Mouse (Mus musculus) frontal cortex, adult (tissue): Measurements from ENCODE around the gene Gfer.
"Not testable (repeated sequence)": the region's sequence is repeated elsewhere in the genome, so short reads cannot be mapped to it uniquely, and the experiment has no call there.

Experiments
- ATAC-seq: cut with Nextera tagmentation; 2 replicates; pipeline ENCODE4 v1.9.2; 2017; ENCODE audit warnings: mild to moderate bottlenecking, moderate library complexity, mixed read lengths; ENCODE audit not compliant: low TSS enrichment

Gene Gfer

DNA sequence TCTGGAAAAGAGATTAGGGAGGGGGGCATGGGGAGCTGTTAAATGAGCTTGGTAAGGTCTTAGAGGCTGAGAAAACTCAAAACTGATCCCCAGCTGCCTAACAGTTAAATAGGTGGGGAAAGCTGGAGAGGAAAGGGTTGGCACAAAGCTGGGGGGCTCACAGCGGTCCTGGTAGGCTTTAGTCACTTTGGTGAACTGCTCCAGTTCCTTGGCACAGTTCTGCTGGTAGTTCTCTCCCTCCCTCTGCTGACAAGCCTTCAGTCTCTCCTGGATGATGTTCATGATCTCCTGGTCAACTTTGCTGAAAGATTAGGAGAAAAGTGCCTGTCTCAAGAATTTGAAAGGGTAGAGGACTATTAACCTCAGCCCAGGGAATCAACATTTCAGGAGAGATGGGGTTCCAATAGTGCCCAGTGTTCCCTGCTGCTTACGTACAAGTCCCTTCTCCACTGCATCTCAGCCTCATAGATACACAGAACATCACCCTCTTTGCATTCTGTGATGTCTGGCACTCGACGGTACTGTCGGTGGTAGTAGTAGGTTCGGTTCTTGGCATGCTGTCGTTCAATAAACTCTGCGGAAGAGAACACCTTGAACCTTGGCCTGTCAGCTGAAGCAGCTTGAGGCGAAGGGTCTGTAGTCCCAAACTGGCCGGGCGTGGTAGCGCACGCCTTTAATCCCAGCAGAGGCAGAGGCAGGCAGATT lies 26.4 kb upstream of the Gfer start:
- no peak for ATAC-seq

DNA sequence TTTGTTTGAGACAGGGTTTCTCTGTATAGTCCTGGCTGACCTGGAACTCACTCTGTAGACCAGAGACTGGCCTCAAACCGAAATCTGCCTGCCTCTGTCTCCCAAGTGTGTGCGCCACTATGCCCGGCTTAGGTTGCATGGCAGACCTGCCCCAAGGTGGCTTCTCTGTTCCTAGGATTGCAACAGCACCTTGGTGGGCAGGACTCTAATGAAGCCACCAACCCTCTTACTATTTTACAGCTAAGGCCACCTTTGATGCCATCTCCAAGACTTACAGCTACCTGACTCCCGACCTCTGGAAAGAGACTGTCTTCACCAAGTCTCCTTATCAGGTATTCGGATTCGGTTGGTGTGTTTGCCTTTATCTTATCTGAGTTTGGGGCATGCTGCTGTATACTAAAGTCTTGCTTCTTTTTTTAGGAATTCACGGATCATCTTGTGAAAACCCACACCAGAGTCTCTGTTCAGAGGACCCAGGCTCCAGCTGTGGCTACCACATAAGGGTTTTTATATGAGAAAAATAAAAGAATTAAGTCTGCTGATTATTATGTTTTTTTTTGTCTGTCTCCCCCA lies 25.5 kb upstream of the Gfer start:
- not testable (repeated sequence) for ATAC-seq

DNA sequence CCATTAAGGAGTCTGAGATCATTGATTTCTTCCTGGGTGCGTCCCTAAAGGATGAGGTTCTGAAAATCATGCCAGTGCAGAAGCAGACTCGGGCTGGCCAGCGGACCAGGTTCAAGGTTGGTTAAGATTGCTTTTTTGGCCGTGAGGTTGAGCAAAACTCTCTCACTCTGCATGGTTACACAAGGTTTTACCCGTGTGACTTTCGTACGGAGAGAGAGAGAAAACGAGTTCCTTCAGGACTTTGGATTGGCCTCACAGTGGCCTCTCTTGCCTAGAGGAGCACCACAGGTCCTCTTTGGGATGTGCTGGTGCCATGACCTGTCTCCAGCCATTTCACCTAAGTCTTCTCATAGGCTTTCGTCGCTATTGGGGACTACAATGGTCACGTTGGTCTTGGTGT lies 24.7 kb upstream of the Gfer start:
- ATAC-seq: not testable (repeated sequence)

DNA sequence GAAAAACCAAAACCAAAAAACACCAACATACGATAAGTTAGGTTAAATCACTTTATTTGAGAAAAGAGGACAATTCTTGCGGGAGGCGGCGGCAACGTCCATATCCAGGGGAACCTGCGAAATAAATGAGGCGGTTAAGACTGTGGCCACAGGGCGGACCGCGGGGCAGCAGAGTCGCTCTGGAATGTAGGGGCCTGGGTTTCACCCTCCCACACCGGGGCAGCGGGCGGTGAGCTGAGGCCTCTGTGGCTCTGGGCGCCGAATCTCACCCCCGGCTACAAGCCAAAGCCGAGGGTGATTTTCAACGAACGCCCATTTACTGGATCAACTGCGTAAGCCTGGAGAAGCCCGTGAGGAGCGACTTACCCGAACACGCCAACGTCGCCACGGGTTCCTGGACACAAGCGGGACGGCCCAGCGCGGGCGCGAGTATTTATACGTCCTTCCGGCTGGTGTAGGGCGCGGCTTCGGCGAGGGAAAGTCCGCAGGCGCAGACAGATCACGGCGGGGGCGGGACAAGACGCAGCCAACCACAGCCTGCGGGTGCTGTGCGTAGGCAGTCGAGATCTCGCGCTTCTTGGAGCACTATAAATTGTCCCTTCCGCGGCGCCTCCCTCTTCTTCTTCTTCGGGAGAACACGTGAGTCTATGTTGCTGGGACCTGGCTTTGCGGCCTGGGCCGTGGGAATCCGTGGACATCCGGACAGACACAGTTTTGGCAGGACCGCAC lies 23.7 kb upstream of the Gfer start:
- ATAC-seq: peak; percentile 93

DNA sequence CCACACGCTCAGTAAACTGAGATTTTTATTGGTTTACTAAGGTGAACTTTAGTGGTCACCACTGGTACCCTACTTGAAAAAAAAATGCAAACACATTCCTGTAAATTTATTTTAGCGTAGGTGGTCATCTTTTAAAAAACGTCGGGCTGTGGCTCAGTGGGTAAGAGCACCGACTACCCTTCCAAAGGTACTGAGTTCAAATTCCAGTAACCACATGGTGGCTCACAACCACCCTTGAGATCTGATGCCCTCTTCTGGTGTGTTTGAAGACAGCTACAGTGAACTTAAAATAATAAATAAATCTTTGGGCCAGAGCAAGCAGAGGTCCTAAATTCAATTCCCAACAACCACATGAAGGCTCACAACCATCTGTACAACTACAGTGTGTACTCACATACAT lies 23.0 kb upstream of the Gfer start:
- ATAC-seq: not testable (repeated sequence)

DNA sequence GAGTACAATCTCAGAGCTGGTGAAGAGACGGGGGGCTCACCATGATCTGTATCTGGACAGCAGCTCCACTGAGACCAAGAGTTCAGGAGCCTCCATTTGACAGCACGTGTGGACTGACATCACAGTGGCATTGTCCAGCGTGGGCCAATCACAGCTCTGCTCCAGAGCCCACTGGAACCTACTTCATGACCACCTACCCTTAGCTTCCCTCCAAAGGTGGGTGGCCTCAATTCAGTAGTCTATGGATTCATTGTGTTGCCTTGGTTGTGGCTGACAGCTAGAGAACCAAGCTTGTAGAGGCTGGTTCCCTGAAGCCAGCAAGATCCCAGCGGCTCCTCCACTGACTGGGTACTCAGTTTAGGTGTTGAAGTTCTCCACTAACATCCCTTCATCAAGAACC lies 22.0 kb upstream of the Gfer start, which contains the start of the genes Rnf151 and Rps2:
Gene Rnf151, minus strand, starts transcription at position 121 of the 400 bp plus-strand sequence.
Gene Rps2, plus strand, starts transcription at position 174 of the 400 bp plus-strand sequence.
- no peak for ATAC-seq

DNA sequence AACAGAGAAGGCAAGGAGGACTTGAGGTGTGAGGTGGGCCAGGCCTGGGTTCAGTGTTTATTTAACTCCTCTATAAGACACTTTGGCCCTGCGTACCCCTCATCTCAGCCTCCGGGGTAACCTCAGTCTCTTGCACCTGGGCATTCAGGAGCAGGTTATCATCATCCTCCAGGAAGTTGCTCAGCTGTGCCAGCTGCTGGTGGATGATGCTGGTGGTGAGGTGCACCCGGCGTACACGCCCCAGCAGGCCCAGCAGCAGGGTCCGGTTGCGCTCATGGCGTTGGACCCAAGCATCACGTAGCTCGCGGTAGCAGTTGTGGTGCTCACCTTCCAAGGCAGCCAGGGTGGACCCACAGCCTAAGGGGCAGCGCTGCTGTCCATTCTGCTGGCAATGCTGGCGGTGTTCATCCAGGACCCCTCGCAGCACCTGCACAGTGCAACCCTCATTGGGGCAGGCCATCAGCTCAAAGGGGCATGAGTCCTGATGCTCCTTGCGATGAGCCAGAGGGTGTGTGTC lies 20.3 kb upstream of the Gfer start:
- no peak for ATAC-seq

DNA sequence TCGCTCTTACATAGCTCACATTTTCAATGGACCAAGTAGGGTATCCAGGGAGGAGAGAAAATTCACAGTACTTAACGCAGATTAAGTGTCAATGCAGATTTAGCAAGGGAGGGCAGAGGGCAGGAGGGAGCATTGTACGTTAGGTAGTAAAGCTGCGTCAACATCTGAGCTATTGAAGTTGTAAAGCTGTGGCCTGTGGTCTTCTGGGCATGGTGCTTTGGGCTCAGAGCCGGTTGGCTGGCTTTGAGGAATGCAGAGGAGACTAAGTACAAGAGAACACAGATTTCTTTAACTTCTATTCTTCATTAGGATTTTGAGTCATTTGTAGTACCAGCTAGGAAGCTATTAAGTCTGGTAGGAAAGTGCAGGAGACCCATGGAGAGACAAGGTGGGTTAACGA lies 19.6 kb upstream of the Gfer start:
- ATAC-seq: no peak

DNA sequence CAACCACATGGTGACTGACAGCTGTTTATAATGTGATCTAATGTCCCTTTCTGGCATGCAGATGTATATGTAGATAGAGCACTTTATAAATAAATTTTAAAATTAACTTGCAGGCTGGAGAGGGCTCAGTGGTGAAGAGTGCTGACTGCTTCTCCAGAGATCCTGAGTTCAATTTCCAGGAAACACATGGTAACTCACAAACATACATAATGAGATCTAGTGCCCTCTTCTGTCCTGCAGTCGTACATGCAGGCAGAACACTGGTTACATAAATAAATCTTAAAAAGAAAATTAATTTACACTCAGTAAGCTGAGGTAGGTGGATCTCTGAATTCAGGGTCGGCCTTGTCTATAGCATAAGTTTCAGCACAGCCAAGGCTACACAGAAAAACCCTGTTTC lies 12.7 kb upstream of the Gfer start:
- no peak for ATAC-seq

DNA sequence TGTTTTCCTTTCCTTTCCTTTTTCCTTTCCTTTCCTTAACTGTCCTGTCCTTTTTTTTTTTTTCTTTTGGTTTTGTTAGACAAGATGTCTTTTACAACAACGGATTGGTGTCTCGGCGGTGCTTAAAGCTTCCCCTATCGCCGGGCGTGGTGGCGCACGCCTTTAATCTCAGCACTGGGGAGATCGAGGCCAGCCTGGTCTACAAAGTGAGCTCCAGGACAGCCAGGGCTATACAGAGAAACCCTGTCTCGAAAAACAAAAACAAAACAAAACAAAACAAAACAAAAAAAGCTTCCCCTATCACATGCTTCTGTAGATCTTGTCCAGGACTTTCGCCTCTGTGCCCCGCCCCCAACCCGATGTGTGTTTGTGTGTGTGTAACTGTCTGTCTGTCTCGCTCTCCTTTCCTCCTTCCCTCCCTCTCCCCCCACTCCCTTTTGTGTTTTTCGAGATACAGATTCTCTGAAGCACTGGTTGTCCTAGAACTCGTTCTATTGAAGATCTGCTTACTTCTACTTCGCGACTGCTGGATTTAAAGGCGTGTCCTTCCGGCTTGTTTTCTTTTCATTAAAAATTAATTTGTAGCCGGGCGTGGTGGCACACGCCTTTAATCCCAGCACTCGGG lies 12.0 kb upstream of the Gfer start:
- ATAC-seq: peak; percentile 45; the same call in 1 of the 2 replicates

DNA sequence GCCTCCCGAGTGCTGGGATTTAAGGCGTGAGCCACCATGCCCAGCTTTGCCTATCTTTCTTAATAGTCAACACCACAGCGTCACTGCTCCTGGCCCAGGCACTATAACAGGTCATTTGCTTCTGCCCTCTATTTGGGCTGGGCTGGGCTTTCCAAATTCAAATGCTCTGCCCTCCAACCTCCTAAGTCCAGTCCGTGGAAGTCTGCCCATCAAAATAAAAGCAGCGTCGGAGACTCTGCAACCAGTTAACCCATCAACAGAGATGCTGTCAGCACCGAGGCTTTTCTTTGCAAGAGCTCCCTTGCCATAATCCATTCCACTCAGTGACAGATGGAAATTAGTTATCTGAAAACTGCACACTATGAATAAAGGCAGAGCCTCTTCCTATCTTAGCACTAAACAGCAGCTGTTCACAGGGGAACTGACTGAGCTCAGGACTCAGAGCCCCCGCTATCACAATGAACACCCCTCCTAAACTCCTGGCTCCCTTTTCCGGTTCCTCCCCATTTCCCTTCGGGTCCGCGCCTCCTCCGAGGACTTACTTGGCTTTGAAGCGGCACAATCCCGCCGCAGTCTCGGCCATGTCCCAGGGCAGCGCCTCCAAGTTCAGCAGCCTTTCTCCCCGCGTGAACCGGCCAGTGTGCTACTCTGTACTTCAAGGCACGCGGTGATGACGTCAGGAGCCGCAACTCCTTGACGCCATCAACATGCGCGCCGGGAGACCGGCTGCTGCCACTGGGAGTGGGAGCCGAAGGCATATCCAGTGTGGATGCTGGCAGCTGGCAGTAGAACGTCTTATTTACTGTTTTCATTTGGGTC lies 11.2 kb upstream of the Gfer start, which contains the start of gene Tbl3:
Gene Tbl3, minus strand, starts transcription at position 679 of the 819 bp plus-strand sequence.
- peak; percentile 74; the same call in 1 of the 2 replicates for ATAC-seq

DNA sequence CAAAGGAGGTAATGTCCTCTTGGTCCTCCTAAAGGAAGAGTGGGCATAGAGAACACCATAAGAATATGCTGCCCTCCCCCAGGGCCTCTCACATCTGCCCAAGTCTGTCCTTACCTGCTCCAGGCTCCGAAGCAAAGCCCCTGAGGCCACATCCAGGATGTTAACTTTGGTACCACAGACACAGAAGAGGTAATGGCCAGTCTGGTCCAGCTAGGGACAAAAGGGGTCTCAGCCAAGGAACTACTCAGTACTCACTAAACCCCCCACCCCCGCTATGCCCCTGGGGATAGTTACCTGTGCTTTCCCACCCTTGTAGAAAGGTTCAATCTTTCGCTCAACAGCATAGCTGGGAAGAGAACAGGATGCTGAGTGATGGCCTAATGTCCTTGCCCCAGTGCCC lies 9.9 kb upstream of the Gfer start:
- ATAC-seq: no peak

DNA sequence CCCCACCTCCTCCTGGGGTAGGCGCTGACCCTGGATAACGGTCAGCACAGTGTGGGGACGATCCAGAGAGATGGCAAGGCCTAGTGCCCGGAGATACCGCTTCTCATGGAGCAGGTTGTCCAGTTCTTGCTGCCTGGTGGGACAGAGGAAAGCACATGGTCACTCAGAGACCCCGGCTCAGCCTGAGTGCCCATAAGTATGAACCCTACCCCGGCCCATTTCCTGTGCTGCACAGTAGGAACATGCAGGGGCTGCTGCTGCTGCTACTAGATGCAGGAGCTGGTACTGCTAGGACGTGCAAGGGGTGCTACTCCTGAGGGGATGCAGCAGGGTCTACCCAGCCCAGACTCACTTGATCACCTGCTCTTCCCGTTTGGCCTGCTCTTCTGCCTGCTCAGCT lies 5.3 kb upstream of the Gfer start:
- no peak for ATAC-seq

DNA sequence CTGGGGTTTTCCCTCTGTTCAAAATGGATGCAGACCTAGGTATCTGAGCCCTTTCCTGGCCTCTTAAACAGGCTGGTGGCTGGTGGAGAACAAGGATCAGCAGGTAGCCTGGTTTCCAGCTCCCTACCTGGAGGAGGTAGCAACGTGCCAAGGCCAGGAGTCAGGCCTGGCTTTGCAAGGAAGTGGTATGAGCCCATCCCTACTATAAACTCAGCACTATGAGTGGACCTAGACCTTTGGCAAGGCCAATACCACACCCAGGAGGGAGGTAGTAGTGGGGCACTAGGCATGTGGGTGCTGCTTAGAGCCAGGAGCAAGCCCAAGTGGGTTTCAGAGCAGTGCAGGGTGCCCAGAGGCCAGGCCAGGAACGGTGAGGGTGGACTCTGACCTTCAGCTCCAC lies 3.5 kb upstream of the Gfer start:
- no peak for ATAC-seq

DNA sequence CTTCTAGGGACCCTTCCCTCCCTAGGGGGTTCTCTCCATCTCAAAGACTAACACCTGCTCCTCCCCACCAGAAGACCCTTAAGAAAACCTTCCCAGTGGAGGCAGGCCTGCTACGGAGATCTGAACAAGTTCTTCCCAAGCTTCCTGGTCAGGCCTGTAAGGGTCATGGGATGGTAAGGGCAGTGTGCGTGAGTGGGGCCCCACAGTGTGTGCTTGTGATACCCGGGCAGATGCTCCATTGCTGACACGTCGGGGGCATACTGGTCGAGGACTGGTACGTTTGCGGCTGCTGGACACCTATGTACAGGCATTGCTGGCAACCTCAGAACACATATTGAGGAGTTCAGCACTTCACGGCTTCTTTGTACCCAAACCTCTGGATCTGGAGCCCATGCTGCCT lies 2.8 kb upstream of the Gfer start:
- ATAC-seq: no peak

DNA sequence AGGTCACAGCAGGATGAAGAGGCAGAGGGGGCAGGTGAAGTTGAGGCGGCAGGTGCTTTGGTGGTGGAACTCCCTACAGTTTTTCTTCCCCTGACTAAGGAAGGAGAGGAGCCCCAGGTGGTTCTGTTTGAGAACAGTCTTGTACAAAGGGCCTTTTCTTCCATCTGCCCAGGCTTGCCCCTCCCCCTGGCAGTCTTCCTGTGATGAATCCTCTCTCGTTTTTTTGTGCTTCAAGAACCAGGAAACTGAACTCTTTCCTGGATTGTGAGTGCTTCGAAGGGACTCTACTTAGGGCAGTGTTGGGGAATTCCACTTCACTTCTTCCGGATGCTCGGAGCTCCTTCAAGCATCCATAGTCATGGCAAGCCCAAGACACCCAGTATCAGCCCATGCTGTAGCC lies 2.0 kb upstream of the Gfer start:
- ATAC-seq: no peak

DNA sequence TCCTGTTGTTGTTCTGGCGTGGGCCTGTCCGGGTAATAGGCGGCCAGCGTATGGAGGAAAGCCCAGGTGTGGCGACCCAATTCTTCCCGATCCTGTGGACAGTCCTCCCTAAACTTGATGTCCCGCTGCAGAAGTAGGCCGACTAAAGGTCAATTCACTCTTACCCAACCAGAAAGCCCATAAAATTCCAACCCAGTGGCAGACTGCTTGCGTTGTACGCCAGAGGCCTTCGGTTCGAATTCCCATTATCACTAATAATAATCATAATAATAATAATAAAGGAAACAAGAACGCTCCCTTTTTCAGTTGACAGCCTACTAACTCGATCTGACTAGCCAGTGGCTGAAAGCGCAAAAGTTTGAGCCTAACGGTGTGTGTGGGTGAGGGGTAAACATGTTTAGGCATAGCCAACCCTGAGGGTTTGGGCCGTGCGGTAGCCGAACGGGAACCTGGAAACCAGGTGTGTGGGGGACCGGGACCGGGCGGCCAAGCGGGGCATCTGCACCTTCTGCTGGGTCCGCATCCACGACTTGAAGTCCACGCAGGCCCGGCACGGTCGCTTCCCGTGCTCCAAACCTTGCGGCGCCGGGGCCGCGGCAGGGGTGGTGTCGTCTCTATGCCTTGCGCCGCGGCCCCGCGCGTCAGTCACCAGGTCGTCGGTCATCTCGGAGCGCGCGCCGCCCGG lies 488 bp downstream of the Gfer start:
- ATAC-seq: peak; percentile 5; the same call in 1 of the 2 replicates

DNA sequence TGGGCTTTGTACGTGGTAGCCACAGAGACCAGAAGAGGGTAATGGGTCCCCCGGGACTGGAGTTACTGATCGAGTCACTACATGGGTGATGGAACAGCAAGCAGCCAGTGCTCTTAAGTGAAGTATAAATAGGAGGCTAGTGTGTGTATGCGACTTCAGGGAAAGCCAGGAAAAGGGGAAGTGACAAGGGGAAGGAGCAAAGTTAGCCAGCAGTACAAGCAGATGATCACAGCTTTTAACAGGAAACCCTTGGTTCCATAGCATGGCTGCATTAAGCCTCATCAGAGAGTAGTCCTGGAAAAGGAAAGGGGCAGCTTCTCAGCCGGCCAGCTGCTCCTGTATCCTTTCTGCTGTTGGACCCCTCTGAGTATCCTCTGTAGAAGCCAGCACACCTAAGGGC lies 3.6 kb downstream of the Gfer start:
- no peak for ATAC-seq

DNA sequence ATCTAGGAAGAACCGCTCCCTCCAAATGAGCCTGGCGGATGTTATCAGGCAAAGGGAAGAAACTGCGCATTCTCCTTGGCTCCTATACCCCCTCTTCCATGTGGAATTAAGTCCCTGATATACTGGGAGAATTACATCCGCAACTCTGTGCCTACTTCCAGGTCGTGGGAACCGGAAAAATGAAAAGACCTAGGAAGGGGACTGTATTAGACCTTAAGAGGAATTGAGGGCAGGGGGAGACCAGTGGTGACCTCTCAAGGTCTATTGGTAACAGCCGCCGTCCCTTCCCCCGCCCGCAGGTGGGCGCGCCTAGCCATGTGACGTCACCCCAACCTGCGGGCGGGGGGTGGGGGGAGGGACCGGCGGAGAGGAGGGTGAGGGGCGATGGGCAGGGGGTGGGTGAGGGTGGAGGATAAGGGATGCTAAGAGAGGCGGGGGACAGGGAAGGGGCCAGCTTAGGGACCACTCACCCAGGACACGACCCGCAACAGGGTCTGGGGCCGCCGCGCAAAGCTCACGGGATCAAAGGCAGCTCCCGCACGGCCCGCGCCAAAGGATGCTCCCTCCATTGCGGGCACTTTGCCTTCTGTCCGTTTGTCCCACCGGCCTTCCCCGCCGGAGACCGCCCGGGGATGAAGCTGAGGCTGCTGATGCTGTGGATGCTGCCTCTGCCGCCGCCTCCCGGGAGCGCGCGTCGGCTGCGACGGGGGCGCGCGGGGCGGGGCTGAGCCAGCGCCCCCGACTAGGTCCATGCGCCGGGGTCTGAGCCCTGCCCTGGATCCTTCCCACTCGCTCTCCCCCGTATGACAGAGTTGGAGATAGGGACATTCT lies 6.5 kb downstream of the Gfer start, which contains the start of gene Syngr3:
Gene Syngr3, minus strand, starts transcription at position 705 of the 831 bp plus-strand sequence.
- ATAC-seq: peak; percentile 51; the same call in 1 of the 2 replicates

DNA sequence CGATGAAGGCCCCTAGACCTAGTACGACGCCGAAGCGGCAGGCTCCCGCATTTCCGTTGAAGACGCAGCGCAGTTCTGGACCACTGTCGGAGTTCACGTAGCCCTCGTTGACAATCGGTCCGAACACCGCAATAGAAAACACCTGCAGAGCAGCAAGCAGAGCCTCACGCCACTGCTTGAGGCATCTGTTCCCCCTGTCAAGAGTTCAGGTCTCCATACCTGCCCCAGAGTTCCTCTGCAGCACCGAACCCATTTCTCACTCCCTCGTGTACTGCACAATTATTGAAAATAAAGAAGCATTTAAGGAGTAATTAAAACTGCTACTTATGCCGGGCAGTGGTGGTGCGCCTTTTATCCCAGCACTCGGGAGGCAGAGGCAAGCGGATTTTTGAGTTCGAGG lies 8.4 kb downstream of the Gfer start:
- no peak for ATAC-seq
